Mouse (Mus musculus) neutrophil, adult 5-6 weeks (primary cell): ENCODE results near the gene Plaur. TPM values are rescaled to one million over a fixed set of nuclear protein-coding genes. Genes with fewer than 3 reads are reported as not detected.
"Not testable (repeated sequence)": the region's sequence is repeated elsewhere in the genome, so short reads cannot be mapped to it uniquely, and the experiment has no call there.

ENCODE experiments used
- ATAC-seq: fragments of 151-379, 151-347 bp; 2 replicates; pipeline ENCODE4 v1.8.0; 2017; ENCODE audit warnings: mild to moderate bottlenecking, moderate TSS enrichment; ENCODE audit not compliant: insufficient number of reproducible peaks, poor library complexity, low FRiP score, severe bottlenecking; ENCODE audit errors: extremely low read depth
- total RNA-seq: library from RNA; stranded (forward); fragments of 200-1000 nt; gene quantifications from 2 replicates; pipeline ENCODE4 v1.2.3, GENCODE M21; 2017

The Plaur gene
- total RNA-seq, 1 experiment from 2014 or later = 209 TPM

GRCm38 (mm10) chr7:24504004-24504403, 41.7 kb downstream of the Plaur start:
- ATAC-seq = no peak

GRCm38 (mm10) chr7:24504868-24505267, 42.6 kb downstream of the Plaur start:
- no peak for ATAC-seq

- no peak for ATAC-seq
Measured at GRCm38 (mm10) chr7:24505447-24506064, 43.3 kb downstream of the Plaur start.

- ATAC-seq = no peak
Measured at GRCm38 (mm10) chr7:24506065-24506459, 43.8 kb downstream of the Plaur start.

- no peak for ATAC-seq
Measured at GRCm38 (mm10) chr7:24506476-24506837, 44.2 kb downstream of the Plaur start.

- ATAC-seq = peak; percentile 44
Measured at GRCm38 (mm10) chr7:24506838-24507725, 44.8 kb downstream of the Plaur start, which contains the start of gene Zfp428. TSS of gene Zfp428 (plus strand) at chr7:24507006.

- no peak for ATAC-seq
Measured at GRCm38 (mm10) chr7:24507726-24508114, 45.4 kb downstream of the Plaur start.

GRCm38 (mm10) chr7:24512355-24512754, 50.1 kb downstream of the Plaur start, which contains the start of gene AC161166.1:
TSS of gene AC161166.1 (minus strand) at chr7:24512455.
- ATAC-seq = no peak

- not testable (repeated sequence) for ATAC-seq
Measured at GRCm38 (mm10) chr7:24516319-24516718, 54.0 kb downstream of the Plaur start.

GRCm38 (mm10) chr7:24517077-24517476, 54.8 kb downstream of the Plaur start:
- ATAC-seq = no peak

- no peak for ATAC-seq
Measured at GRCm38 (mm10) chr7:24517654-24518053, 55.4 kb downstream of the Plaur start.

GRCm38 (mm10) chr7:24519130-24519529, 56.8 kb downstream of the Plaur start:
- no peak for ATAC-seq

GRCm38 (mm10) chr7:24520054-24520453, 57.8 kb downstream of the Plaur start:
- ATAC-seq = not testable (repeated sequence)

- ATAC-seq = no peak
Measured at GRCm38 (mm10) chr7:24522805-24523204, 60.5 kb downstream of the Plaur start.

- no peak for ATAC-seq
Measured at GRCm38 (mm10) chr7:24523723-24524122, 61.4 kb downstream of the Plaur start.

- no peak for ATAC-seq
Measured at GRCm38 (mm10) chr7:24524978-24525377, 62.7 kb downstream of the Plaur start.
